Mouse (Mus musculus) splenic B cell, adult 2 months (primary cell): Measurements from ENCODE around the gene Cfap126.

ENCODE experiments used
- DNase-seq: peaks from one replicate; pipeline ENCODE4 v3.0.0-alpha.2; 2011; ENCODE audit warnings: low read depth, low spot score
- H3K27me3 ChIP-seq: 2 replicates; pipeline ENCODE4 v1.6.1; 2012; ENCODE audit warnings: mild to moderate bottlenecking, low read length, moderate library complexity, mixed read lengths; ENCODE audit not compliant: control insufficient read depth, poor library complexity, insufficient read depth, severe bottlenecking
- H3K36me3 ChIP-seq: 2 replicates; pipeline ENCODE4 v1.6.1; 2012; ENCODE audit warnings: mild to moderate bottlenecking, low read length, moderate library complexity, mixed read lengths; ENCODE audit not compliant: control insufficient read depth, poor library complexity, insufficient read depth, severe bottlenecking

Cfap126 gene

GRCm38 (mm10) chr1:171168906-171169305 is 55.2 kb downstream of the Cfap126 start:
- H3K27me3 ChIP-seq, result peaks cover 1% of the 10 kb centered on the region; the same call in 1 of the 2 replicates
- DNase-seq, result no peak
- no peaks in the 10 kb centered on the region for H3K36me3 ChIP-seq

DNA sequence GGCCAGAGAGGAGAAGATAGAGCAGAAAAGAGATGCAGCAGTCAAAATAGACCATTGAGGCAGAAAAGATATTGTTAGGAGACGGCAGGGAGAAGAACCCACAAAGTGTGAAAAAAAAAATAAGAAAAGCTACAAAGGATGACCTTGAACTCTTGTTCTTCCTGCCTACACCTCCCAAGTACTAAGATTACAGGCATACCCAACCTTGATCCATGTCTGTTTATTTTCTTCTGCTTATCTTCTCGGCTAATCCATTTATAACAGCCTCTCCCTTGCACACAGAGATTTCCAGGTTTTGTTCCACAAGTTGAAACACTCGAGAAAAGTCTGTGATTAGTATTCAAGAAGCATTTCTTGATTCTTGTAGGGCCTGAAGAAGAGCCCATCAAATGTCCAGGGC is 56.2 kb downstream of the Cfap126 start:
- DNase-seq, result no peak
- H3K27me3 ChIP-seq, result peaks cover 1% of the 10 kb centered on the region; the same call in 1 of the 2 replicates
- no peaks in the 10 kb centered on the region for H3K36me3 ChIP-seq

DNA sequence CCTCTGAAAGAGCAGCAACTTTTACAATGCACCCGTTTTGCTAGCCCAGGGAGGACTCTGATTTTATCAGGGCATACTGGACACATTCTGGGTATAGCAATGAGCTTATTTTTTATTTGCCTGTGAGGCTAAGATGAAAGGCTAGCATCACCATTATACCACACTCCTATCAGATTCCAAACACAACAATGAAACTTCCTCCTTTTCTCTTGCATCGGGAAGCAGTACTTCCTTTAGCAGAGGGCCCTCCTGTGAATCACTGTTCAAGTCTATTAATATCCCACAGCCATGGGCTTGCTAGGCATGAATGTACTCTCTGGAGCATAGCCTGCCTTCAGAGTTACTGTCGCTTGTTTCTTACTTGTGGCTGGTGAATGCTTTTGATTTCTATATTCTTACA is 57.4 kb downstream of the Cfap126 start:
- Histone ChIP-seq H3K36me3 (no peaks in the 10 kb centered on the region), H3K27me3 (no peaks in the 10 kb centered on the region)
- DNase-seq, result no peak

DNA sequence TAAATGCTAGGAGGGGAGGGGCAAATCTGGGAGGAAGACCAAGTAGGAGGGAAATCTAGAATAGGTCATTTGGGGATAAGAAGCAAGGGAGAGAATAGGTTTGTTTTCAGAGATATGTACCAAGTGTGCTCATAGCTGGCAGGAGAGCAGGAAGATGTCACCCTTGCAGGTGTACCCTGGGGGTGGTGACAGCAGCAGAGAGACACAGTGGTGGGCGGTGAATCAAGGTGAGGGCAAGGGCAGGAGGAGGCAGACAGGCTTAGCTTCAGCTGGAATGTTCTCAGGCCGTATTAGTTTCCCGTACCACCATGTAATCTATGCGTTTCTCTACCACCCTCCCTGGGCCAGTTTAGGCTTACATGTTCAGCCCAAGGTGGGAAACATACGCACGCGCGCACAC is 59.1 kb downstream of the Cfap126 start:
- no peak for DNase-seq
- Histone ChIP-seq H3K27me3 (no peaks in the 10 kb centered on the region), H3K36me3 (no peaks in the 10 kb centered on the region)
